Mouse (Mus musculus) retina, postnatal 7 days (tissue): ENCODE measurements at regions not wholly inside any gene's neighbourhood (a gene's known extent, or its start where the extent isn't known, plus 50 kb on each side); places are given as distances from the start of the nearest gene placed in this dataset.
"Not testable (repeated sequence)": the region's sequence is repeated elsewhere in the genome, so short reads cannot be mapped to it uniquely, and the experiment has no call there.

ENCODE experiments used
- DNase-seq: peaks from one replicate; pipeline ENCODE4 v3.0.0-alpha.2; 2012; ENCODE audit warnings: low read depth, low spot score

DNA sequence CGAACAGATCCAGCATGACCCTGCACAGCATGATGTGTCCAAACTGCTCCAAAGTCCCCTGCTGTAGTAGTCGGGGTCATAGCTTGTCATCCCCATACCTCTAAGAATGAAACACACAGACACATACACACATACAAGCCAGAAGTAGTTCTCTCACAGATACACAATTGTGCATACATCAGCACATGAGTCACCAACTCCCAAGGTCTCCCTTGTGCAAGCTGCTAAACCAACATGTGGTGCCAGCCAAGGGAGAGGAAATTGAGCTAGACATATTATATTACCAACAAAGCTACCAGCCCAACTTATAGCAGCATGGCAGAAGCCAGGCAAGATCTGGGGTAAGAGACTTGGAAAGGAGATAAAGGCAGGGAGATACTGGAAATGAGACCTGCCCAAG, 353.5 kb upstream of the Rgma start:
- DNase-seq: no peak

DNA sequence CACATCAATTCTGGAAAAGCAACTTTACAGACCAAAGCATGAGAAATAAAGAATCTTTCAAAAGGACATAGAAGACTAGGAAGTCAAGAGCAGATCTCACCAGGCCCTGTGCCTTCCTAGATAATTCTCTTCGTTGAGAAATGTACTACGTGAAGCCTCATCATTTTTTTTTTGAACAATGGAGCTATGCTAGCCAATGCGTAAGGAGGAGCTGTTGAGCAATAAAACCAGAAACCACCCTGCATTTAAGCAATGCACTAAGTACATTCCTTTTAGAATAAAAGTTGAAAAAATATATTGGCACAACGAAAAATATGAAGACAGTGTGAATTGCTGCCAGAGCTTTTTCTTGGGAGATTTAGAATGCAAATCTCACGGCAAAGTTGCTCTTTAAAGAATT, 349.7 kb upstream of the Rgma start:
- no peak for DNase-seq

DNA sequence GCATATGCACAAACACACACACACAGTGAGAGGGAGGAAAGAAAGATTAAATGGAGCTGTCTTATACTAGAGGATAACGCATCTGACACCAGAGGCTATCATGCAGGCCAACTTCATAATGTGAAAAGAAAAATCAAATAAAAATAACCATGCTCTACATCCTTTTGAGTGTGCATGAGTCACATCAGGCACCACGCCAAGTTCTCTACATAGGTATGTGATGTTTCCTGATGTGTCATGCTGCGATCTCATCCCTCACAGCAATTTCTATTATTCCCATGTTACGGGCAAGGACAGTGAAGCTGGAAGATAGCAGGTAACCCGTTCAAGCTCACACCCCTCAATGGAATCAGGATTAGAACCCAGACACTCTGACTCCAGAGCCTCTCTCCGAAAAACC, 346.4 kb upstream of the Rgma start:
- DNase-seq: no peak

DNA sequence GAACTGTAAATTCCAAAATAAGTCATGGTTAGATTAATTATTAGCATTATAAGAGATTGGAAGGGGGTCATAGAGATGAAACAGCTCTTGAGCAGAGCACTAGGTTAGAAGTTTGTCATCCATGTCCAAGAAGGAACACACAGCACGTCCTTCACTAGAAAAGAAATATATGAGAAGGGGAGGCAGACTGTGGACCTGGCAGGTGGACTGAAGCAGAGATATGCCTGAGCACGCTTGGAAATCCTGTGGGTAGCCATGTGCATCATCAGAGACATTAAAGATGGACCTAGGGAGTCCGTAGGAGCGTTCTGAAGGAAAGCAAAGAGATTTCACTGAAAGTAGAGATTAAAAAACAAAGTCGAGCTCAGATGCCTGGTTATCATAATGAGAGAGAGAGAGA, 343.9 kb upstream of the Rgma start:
- no peak for DNase-seq

DNA sequence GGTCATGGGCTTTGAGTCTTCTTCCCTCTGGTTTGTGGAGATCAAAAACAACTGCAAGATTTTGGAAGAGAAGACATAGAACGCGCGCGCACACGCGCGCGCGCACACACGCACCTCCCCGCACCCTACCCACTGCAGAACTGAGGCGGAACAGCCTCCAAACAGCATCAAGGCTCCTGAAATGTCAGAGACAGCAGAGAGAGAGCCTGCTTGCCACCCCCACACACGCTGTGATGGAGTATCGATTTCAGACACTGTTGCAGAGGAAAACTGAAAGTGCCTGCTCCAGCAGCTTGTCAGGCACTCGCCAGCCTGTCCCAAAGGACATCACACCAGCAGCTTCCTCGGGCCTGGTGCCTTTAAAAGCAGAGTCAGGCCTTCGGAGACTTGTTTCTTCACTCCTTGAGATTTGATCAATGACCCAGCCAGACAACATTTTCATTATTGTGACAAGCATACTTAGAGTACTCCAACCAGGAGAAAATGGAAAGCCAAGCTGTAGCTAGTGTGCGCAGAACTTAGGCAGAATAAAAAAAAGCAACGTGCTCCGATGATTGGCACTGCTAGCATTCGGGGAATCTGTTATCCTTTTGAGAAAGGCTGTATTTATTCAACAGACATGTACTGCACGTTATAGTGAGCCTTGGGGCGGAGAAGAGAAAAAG, 342.9 kb upstream of the Rgma start:
- DNase-seq: no peak

DNA sequence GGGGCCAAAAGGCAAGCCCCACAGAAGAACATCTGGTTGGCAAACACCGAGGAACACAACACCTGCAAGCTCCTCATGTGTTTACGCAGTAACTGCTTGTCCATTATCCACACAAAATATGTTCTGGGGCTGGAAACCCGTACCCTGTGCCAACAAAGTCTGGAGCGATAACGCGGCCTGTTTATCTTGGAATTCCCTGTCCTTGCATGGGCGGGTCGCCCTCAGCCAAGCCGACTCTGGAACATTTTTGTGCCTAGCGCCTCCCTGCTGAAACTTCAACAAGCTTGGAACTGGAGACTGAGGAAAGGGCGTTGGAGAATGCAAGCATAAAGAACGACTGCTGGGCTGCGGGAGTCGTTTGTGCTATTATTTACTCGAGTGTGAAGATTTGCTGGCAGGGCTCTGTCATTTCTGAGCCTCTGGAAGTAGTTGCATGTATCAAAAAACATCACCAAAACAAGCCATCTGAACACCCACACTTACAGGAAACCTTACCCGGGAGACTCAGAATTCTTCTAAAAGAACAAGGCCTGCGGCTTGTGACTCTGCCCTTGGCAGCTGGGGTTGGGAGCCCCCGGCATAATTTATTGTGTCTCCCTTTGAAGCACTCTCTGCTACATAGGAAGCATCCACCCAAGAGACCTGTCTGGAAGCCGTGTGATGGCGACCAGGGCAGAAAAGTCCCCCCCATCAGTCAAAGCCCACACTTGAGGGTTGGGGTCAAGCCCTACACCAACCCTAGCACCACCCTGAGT, 338.3 kb upstream of the Rgma start:
- no peak for DNase-seq

DNA sequence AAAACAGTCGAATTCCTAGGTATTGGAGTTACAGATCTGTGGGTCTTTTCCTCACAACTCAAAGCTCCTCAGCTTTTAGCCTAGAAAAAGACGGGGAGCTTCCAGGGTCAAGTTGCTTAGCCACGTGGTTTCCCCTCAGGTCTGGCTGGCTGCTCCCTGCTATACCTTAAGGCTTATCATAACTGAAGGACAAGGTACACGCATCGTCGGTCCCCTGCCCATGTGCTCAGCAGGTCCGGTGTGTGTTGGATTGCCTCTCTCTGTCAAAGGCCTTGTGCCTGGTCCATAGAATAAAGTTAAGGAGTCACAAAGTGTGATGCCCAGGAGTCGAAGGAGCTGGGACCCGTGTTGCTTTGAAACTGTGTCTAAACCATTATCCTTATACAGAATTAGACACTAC, 337.7 kb upstream of the Rgma start:
- no peak for DNase-seq

DNA sequence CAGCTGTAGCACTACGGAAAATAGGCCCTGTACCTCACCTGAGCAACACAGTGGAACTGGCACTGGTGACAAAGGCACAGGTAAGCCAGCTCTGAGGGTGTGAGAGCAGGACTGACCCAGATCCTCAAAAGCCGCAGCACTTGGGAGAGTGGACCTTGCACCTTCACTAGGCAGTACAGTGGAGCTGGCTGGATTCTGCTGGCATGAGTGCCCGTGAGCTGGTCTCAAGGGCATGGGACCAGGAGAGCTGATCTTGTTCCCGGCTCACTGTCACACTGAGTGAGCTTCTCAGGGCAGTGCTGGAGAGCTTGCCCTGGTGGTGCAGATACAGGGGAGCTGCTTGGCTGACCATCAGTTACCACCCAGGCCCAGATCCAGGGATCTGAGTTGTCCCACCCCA, 335.4 kb upstream of the Rgma start:
- DNase-seq: no peak

DNA sequence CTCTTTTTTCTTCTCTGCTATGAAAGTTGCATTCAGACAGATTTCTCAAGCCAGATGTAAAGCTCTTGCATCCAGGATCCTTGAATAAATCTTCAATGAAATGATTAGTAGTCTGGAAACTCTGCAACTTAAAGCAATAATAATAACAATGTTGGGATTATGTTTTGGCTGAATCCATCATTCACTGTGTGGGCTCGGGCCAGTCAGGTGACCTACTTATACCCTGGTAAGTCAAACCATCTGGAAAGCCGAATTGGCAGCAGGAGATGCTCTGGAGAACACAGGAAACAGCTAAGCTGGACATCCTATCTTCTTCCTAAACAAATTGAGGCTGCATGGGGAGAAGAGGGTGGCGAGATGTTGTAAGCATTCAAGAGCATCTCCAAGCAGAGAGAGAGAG, 331.0 kb upstream of the Rgma start:
- DNase-seq: no peak

DNA sequence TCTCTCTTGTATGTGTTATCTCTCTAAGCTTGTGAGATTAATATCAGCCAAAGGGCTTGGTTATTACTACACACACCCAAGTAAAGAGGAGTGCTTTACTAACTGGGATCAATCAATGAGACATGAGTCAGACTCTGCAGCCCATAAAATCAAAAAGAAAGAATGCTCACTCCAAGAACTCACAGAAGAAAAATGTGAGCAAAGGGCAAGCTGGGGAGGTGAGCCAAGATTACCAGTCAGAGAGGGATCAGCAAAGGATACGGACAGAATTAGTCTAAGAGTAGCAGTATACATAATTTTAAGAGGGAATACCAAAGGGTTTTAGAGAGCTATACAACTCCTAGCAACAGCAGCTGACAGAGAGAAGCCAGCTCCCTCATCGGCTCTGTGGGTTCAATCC, 319.4 kb upstream of the Rgma start:
- DNase-seq: no peak

DNA sequence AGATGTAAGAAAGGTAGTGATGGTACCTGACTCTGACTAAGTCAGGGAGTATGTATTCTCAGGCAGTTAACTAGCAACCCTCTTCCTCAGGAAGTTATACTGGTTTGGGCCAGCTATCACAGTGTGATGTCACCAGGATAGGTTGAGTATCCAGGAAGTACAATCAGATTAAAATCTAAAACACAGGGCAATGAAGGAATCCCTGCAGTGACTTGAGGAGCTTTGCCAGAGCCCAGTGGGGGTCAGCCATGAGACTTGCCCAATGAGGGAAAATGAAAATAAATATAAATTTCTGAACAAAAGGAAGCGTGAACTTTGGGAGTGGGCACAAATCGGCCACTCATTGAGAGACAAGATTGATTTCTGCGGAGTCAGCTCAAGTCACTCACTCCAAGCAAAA, 311.8 kb upstream of the Rgma start:
- DNase-seq: no peak

DNA sequence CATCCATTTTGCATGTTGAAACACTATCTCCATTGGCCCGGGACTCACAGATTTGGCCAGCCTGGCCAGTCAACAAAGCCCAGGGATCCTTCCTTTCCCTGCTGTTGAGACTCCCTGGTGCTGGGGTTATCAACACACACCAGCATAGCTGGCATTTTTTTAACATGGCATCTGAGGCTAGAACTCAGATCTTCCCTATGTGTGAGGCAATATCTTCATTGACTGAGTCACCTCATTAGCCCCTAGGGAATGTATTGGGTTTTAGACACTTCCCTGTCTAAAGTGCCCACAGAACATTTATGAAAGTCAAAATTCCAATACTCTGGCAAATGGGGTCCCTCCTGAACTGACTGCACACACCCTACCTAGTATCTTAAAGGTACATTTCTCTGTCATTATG, 306.8 kb upstream of the Rgma start:
- DNase-seq: no peak

DNA sequence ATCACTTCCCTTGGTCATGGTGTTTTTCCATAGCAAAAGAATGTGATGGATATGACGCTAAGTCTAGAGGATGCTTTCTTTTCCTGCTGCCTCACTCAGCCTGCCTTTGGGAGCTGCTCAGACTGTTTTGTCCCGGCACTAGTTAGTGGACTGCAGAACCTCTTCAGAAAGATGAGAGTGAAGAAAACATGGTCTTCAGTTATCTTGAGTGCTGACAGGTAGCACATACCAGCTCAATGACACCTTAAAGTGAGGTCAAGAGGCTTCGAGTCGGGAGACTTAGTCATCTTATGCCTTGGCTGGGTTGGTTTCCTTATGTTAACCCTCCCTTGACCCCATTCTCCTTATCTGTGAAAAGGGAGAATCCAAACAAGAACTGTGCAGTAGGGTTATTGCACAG, 306.0 kb upstream of the Rgma start:
- no peak for DNase-seq

DNA sequence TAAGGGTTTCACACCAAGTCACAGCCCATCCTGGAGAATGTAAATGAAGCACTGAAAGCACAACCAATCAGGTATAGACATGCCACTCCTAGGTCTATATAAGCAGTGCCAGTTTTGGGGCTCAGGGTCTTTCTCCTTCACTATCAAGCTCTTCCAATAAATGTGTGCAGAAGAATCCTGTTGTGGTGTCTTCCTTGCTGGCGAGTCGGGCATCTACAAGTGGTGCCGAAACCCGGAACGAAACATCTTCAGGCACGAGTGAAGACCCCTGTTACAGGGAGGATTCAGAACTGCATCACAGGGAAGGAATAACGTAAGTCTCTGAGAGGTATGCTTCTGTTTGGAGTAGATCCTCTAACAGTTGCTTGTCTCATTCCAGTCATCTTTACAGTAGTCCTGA, 299.9 kb upstream of the Rgma start:
- DNase-seq: not testable (repeated sequence)

DNA sequence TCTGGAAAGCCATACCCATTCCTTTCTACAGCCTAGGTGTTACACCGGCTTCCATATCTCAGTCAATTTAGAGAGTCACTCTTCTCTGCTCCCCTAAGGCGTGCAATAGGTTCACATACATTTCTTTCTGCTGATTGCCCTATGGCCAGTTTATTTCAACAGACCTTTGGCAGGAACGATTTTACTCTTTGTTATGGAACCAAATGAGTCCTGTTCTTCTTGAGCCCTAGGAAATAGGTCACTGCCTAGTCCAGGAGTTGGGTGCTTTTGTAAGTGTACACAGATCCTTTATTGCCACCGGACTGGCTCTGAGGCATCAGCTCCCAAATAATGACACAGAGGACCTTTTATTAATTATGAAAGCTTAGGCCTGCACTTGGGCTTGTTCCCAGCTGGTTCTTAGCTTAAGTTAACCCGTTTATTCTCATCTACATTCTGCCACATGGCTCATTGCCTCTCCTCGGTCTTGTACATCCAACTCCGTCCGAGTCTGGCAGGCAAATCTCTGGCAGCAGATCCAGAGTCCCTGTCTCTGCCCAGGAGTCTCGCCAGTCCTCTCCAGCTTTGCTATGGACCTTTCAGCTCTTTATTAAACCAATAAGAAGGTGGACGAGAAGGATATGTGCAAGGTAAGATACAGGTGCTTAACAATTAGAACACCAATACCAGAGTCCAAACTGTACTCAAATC, 287.7 kb upstream of the Rgma start:
- DNase-seq: no peak

DNA sequence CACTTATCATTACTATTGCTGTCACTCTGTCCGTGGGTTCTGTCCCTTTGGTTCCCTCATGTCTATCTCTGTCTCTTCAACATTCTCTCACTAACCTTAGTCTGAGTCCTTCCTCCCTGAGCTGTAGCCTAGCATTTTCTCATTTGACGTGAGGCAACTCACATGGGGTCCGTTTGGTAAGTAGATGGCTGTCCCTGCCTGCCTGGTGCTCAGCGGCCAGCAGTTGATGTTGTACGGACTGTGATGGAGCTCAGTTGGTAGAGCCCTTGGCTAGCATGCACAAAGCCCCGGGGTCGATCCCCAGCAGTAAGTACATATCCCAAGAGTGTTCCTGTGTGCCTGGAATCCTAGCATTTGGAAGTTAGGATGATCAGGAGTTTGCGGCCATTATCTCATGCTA, 287.0 kb upstream of the Rgma start:
- no peak for DNase-seq

DNA sequence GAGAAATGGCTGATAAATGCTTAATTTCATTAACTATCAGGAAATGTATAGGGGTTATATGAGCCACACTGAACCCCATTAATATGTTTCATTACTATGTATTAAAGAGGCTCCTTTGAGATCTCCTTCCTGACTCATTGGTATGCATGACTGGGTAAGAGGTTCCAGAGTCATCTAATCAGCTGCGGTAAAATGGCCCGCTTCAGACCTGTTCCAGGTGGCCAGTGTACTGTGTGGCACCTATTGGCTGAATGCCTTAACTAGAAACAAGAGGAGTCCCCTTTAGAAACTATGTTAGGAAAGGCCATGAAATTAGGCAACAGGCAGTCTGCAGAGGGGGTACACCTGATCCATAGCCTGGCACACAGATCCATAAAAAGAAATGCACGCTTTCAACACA, 283.6 kb upstream of the Rgma start:
- DNase-seq: no peak

DNA sequence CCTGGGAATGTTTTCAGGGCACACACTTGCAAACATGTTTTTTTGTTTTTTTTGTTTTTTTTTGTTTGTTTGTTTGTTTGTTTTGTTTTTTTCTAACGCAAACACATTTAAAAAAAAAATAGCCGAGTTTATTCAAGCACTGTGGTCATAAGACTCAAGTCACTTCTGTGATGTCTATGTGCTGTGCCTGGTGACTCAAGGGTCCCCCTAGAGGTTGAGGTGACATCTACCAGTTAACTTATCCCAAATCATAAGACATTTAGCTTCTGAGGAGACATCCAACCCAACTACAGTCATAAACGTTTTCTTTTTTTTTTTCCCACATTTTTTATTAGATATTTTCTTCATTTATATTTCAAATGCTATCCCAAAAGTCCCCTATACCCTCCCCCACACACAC, 281.2 kb upstream of the Rgma start:
- no peak for DNase-seq

DNA sequence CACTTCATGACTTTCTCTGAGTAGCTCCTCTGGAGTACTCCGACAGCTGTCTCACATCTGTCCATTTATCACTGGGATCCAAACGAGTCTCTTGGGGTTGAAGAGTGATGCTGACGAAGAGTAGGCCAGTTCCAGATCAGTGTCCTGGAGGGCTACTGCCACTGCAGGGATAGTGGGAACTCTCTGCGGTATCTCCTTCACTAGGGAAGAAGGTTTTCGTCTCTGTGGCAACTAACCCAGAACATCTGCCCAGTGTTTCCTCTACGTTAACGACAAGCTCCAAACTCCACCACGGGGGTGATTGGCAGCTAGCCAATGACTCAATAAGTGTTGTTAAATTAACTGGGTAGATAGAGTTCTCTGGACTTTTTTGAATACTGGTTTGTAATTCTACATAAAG, 256.4 kb upstream of the Rgma start:
- no peak for DNase-seq

DNA sequence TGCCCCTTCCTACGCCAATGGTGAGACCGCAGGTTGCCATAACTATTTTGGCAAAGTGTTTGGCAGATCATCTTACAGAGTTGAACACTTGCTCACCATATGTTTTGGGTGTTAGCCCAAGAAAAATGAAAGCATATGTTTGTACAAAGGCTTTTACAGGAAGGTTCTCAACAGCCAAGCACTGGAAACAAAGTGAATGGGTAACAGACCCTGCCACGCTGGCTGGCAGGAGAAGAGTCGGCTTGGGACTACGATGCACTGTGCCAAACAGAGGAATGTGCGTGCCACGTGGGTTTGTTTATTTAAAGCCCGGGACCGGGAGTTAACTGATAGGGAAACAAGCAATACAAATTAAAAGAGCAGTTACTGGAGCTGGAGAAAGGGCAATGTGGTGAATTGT, 255.0 kb upstream of the Rgma start:
- DNase-seq: no peak

DNA sequence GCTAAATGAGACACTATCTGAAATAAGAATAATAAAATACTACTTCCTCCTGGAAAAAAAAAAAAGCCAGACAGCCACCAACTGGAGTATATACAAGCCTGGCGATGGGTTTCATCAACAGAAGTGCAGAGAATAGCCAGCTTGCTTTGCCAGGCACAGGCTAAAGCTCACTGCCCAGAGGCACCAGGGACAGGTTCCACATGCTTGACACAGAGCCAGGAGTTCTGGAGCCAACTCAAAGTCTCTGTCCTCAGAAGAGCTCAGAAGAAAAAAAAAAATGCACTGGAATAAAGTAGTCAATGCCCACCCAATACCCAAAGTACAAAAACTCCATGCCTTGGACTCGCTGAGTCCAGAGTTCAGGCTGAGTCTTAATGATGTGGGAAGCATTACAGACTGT, 250.3 kb upstream of the Rgma start:
- no peak for DNase-seq

DNA sequence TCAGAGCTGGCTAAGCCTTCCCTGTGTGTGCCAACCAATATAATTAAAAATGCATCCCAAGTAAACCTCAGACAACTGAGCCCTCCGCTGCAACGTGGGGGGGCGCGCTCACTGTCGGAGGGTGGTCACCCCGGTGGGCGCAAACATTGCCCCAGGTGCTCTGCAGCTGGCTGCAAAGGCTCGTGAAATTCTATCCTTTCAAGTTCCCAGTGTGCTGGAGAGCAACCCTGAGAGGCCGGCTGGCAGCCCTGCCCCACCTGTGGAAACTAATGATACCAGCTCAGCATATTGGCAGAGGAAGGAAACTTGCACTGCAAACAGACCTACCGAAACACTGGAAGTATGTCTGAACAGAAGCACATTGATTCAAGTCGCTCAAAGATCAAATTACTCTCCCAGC, 249.4 kb upstream of the Rgma start:
- no peak for DNase-seq

DNA sequence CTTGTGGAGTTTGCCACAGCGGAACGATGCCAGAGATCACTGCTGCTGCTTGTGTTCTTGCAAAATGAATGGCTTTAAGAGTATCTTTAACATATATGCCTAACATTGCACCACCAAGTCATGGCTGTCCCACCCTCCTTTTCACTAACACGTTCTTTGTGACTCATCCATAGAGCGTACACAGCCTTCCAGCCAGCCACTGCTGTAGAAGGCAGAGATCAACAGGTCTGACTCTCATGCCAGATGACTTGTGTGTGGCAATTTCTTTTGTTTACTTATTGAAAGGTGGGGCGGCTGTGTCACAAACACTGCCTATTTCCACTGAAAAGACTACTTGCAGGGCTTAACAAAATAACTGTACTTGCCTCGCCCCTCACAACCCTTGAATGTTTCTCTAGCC, 239.5 kb upstream of the Rgma start:
- no peak for DNase-seq
